Mouse (Mus musculus): ENCODE data around the gene Krt9. TPM values are rescaled to one million over a fixed set of nuclear protein-coding genes. Genes with fewer than 3 reads are reported as not detected.
"Not testable (repeated sequence)": the region's sequence is repeated elsewhere in the genome, so short reads cannot be mapped to it uniquely, and the experiment has no call there.

Gene Krt9
- polyA plus RNA-seq (2012; rRNA removed): not detected in 2 replicates

DNA sequence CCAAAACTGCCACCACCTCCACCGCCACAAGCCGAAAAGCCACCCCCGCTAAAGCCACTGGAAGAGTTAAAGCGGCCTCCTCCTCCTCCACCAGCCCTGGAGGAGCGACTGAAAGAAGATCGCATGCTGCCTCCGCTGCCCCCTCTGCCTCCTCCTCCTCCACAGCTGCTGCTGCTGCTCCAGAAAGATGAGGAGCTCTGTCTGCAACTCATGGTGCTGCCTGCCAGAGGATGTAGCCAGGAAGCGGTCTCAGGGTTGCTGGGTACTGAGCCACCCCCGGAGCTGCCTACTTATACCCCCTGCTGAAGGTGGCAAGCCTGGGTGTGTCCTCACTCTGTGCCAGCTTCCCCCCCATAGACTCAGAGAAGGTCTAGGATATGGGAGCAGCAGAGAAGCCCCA, at the start of gene Krt9:
Gene Krt9, minus strand, starts transcription at position 255 of the 400 bp plus-strand sequence.
- H3K27me3 ChIP-seq (ENCODE audit: control insufficient read depth, insufficient read depth, low read length): no peaks in the 10 kb centered on the region
- whole genome bisulfite sequencing: 39% methylated on average over 9 of the region's 9 CpGs

DNA sequence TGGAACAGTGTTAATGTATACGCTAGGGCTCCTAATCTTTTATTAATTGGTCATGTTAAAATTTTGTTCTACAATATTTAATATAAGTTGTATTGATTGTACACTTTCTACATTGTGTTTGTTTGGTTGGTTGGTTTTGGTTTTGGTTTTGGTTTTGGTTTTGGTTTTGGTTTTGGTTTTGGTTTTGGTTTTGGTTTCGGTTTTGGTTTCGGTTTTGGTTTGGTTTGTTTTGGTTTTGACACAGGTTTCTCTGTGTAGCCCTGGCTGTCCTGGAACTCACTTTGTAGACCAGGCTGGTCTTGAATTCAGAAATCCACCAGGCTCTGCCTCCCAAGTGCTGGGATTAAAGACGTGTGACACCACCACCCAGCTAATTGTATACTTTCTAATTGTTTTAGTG, 47.2 kb upstream of the Krt9 start:
- H3K4me1 ChIP-seq (ENCODE audit: control insufficient read depth, insufficient read depth, insufficient read length, low read length); H3K27me3 ChIP-seq (ENCODE audit: control insufficient read depth, insufficient read depth, low read length); H3K36me3 ChIP-seq (ENCODE audit: control insufficient read depth, insufficient read depth, low read length); H3K4me3 ChIP-seq (ENCODE audit: low read depth, low read length); H3K27ac ChIP-seq (ENCODE audit: insufficient read depth, low read depth, low read length): not testable (repeated sequence)
- 97% methylated on average over 4 of the region's 4 CpGs for WGBS

More for the DNA sequence above, at the start of gene Krt9:
- TF ChIP-seq POLR2A (IDR thresholded peaks at IDR 0.05; ENCODE audit: low read depth, low read length) (no peak), CTCF (IDR thresholded peaks at IDR 0.05; ENCODE audit: extremely low read depth, insufficient read length, insufficient replicate concordance, low read depth, low read length) (no peak)
- Histone ChIP-seq H3K36me3 (ENCODE audit: control insufficient read depth, insufficient read depth, low read length) (no peaks in the 10 kb centered on the region), H3K4me3 (ENCODE audit: low read depth, low read length) (no peak within 1 kb of the TSS), H3K4me1 (ENCODE audit: control insufficient read depth, insufficient read depth, insufficient read length, low read length) (no peaks in the 10 kb centered on the region), H3K27ac (ENCODE audit: insufficient read depth, low read depth, low read length) (no peak within 1 kb of the TSS)

DNA sequence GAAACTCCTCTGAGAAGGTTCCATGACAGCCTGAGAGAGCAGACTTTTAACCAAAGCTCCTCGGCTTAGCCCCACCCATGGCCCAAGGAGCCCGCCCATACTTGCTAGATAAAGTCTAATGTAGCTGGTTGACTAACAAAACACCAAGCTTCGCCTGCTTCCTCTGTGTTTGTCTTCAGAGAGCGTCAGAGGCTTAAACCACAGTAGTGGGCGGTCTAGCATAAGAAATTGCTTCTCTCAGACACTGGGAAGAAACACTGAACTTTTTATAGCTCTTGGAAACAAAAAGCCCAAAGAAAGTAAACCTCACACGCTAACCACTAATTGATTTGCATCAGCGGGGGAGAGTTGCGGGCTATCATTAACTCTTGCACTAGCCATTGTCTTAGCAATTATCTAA, 28.7 kb upstream of the Krt9 start:
- Histone ChIP-seq H3K4me1 (ENCODE audit: control insufficient read depth, insufficient read depth, insufficient read length, low read length) (no peaks in the 10 kb centered on the region), H3K4me3 (ENCODE audit: low read depth, low read length) (no peak overlapping the region), H3K27me3 (ENCODE audit: control insufficient read depth, insufficient read depth, low read length) (no peaks in the 10 kb centered on the region), H3K27ac (ENCODE audit: insufficient read depth, low read depth, low read length) (no peak overlapping the region), H3K36me3 (ENCODE audit: control insufficient read depth, insufficient read depth, low read length) (no peaks in the 10 kb centered on the region)
- TF ChIP-seq CTCF (IDR thresholded peaks at IDR 0.05; ENCODE audit: extremely low read depth, insufficient read length, insufficient replicate concordance, low read depth, low read length) (no peak), POLR2A (IDR thresholded peaks at IDR 0.05; ENCODE audit: low read depth, low read length) (no peak)
- 27% methylated on average over 8 of the region's 8 CpGs for WGBS

DNA sequence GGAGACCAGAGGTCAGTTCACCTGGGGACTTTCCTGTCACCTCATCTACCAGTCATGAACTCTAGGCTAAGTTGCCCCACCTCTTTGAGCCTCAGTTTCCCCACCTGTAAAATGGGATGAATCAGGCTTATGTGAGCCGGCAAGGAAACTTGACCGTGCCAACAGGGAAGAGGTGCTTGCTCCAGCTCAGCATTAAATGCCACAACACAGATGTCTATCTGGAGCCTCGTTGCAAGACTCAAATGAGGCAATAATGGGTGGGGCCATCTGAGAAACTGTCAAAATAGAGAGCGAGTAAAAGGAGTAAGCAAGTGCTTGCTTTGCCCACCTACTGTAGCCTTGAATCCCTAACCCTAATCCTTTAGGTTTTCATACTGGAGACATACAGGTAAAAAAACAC, 26.3 kb upstream of the Krt9 start:
- TF ChIP-seq CTCF (IDR thresholded peaks at IDR 0.05; ENCODE audit: extremely low read depth, insufficient read length, insufficient replicate concordance, low read depth, low read length): no peak
- TF ChIP-seq POLR2A (IDR thresholded peaks at IDR 0.05; ENCODE audit: low read depth, low read length): no peak
- Histone ChIP-seq H3K4me3 (ENCODE audit: low read depth, low read length) (no peak overlapping the region), H3K27ac (ENCODE audit: insufficient read depth, low read depth, low read length) (no peak overlapping the region), H3K36me3 (ENCODE audit: control insufficient read depth, insufficient read depth, low read length) (no peaks in the 10 kb centered on the region), H3K27me3 (ENCODE audit: control insufficient read depth, insufficient read depth, low read length) (no peaks in the 10 kb centered on the region), H3K4me1 (ENCODE audit: control insufficient read depth, insufficient read depth, insufficient read length, low read length) (no peaks in the 10 kb centered on the region)
- 72% methylated on average over 4 of the region's 4 CpGs for WGBS

DNA sequence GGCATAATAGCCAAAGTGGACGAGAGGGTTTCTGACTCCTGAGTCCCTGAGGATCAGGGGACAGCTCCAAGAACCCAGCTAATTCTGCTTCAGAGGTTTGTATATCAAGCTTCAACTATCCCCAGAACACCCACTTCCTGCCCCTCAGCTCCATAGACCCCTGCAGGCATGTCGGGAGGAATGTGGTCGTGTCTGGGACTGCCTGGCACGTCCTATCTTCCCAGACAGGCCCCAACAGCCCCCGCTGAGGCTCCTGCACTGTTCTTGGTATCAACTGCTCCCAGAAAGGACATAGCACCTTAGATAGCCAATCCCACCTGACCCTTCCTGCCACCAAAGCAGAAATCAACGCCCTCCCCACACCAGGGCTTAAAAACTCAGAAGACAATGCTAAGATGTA, 15.5 kb upstream of the Krt9 start:
- WGBS: 40% methylated on average over 6 of the region's 6 CpGs
- Histone ChIP-seq H3K27ac (ENCODE audit: insufficient read depth, low read depth, low read length) (no peak overlapping the region), H3K36me3 (ENCODE audit: control insufficient read depth, insufficient read depth, low read length) (no peaks in the 10 kb centered on the region), H3K27me3 (ENCODE audit: control insufficient read depth, insufficient read depth, low read length) (peaks cover 5% of the 10 kb centered on the region; the same call in 1 of the 2 replicates), H3K4me1 (ENCODE audit: control insufficient read depth, insufficient read depth, insufficient read length, low read length) (peaks cover 5% of the 10 kb centered on the region; the same call in 1 of the 2 replicates), H3K4me3 (ENCODE audit: low read depth, low read length) (no peak overlapping the region)
- TF ChIP-seq CTCF (IDR thresholded peaks at IDR 0.05; ENCODE audit: extremely low read depth, insufficient read length, insufficient replicate concordance, low read depth, low read length) (no peak), POLR2A (IDR thresholded peaks at IDR 0.05; ENCODE audit: low read depth, low read length) (no peak)

DNA sequence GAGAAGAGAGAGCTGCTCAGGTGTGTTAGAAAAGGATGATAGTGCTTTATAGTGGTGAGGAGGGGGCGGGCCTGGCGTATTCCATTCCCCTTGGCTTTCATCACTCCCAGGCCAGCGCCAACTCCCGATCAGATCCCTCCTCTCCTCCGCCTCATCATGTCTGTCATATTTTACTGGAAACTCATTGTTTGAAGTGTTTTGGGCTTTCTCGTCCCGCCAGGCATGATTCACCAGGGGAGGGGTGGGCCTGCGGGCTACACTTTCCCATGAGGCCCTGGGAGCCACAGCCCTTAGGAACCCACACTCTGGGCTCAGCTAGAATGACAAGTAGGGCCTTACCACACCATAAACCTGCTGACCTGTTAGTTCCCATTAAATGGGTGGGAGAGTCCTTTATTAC, 14.5 kb upstream of the Krt9 start, which contains the start of gene Krt14:
Gene Krt14, minus strand, starts transcription at position 51 of the 400 bp plus-strand sequence.
- Histone ChIP-seq H3K4me1 (ENCODE audit: control insufficient read depth, insufficient read depth, insufficient read length, low read length) (peaks cover 6% of the 10 kb centered on the region; the same call in 1 of the 2 replicates), H3K4me3 (ENCODE audit: low read depth, low read length) (no peak within 1 kb of the TSS), H3K27me3 (ENCODE audit: control insufficient read depth, insufficient read depth, low read length) (peaks cover 5% of the 10 kb centered on the region; the same call in 1 of the 2 replicates), H3K27ac (ENCODE audit: insufficient read depth, low read depth, low read length) (no peak within 1 kb of the TSS), H3K36me3 (ENCODE audit: control insufficient read depth, insufficient read depth, low read length) (no peaks in the 10 kb centered on the region)
- 84% methylated on average over 8 of the region's 8 CpGs for WGBS
- no peak for TF ChIP-seq CTCF (IDR thresholded peaks at IDR 0.05; ENCODE audit: extremely low read depth, insufficient read length, insufficient replicate concordance, low read depth, low read length)
- TF ChIP-seq POLR2A (IDR thresholded peaks at IDR 0.05; ENCODE audit: low read depth, low read length): no peak

DNA sequence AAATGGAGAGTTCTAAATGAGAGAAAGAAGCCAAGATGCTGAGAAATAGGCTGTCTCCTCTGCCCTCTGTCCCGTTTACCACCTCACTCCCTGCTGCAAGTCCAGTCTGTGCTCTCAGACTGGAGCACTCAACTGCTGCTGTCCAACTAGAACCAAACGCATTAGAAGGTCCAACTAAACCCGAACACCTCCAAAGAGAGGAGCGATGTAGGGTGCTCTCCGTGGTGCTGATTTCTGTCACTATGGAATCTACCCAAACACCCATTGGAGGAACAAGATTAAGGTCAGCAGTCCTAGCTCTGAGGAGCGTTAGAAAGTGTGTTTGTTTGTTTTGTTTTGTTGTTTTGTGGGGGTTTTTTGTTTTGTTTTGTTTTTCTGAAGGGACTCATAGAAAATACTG, 10.4 kb upstream of the Krt9 start:
- no peak overlapping the region for H3K27ac ChIP-seq (ENCODE audit: insufficient read depth, low read depth, low read length)
- 12% methylated on average over 6 of the region's 6 CpGs for WGBS
- no peaks in the 10 kb centered on the region for H3K36me3 ChIP-seq (ENCODE audit: control insufficient read depth, insufficient read depth, low read length)
- peaks cover 6% of the 10 kb centered on the region; the same call in 1 of the 2 replicates for H3K4me1 ChIP-seq (ENCODE audit: control insufficient read depth, insufficient read depth, insufficient read length, low read length)
- no peaks in the 10 kb centered on the region for H3K27me3 ChIP-seq (ENCODE audit: control insufficient read depth, insufficient read depth, low read length)
- no peak overlapping the region for H3K4me3 ChIP-seq (ENCODE audit: low read depth, low read length)
- TF ChIP-seq POLR2A (IDR thresholded peaks at IDR 0.05; ENCODE audit: low read depth, low read length): no peak
- TF ChIP-seq CTCF (IDR thresholded peaks at IDR 0.05; ENCODE audit: extremely low read depth, insufficient read length, insufficient replicate concordance, low read depth, low read length): no peak

DNA sequence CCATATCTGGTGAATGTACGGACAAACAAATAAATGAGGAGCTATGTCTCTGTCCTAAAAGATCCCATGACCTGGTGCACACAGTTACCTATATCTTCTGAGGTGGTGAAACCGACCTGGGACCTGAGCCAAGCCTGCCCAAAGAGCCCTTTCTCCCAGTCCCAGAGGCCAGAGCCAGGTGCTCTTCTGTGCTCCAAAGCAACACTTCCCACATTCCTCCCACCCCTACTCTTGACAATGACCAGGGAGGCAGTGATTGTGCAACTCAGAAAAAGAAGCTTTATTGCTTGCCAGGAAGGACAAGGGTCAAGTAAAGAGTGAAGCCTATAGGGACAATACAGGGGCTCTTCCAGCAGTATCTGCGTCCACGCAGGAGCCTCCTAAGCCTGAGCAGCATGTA, 9.9 kb upstream of the Krt9 start:
- whole genome bisulfite sequencing: 39% methylated on average over 4 of the region's 4 CpGs

More for the DNA sequence above, 9.9 kb upstream of the Krt9 start:
- H3K4me3 ChIP-seq (ENCODE audit: low read depth, low read length): no peak overlapping the region
- H3K4me1 ChIP-seq (ENCODE audit: control insufficient read depth, insufficient read depth, insufficient read length, low read length): peaks cover 6% of the 10 kb centered on the region; the same call in 1 of the 2 replicates
- H3K36me3 ChIP-seq (ENCODE audit: control insufficient read depth, insufficient read depth, low read length): no peaks in the 10 kb centered on the region
- no peaks in the 10 kb centered on the region for H3K27me3 ChIP-seq (ENCODE audit: control insufficient read depth, insufficient read depth, low read length)
- TF ChIP-seq POLR2A (IDR thresholded peaks at IDR 0.05; ENCODE audit: low read depth, low read length): no peak
- TF ChIP-seq CTCF (IDR thresholded peaks at IDR 0.05; ENCODE audit: extremely low read depth, insufficient read length, insufficient replicate concordance, low read depth, low read length): no peak
- no peak overlapping the region for H3K27ac ChIP-seq (ENCODE audit: insufficient read depth, low read depth, low read length)
